Mouse (Mus musculus): ENCODE measurements around the gene Fam219a. TPM values are rescaled to one million over a fixed set of nuclear protein-coding genes. Genes with fewer than 3 reads are reported as not detected.

Fam219a gene
- total RNA-seq, 2 experiments from 2014 or later, result 0.26 to 3.2 TPM

- peak; percentile 82 for ATAC-seq (replicated peaks; ENCODE audit: poor library complexity, severe bottlenecking)
These were observed 14.2 kb downstream of the Fam219a start for GRCm38 (mm10) chr4:41554994-41555663.

- no peak for ATAC-seq (replicated peaks; ENCODE audit: poor library complexity, severe bottlenecking)
These were observed 16.2 kb downstream of the Fam219a start for GRCm38 (mm10) chr4:41553116-41553515.

GRCm38 (mm10) chr4:41552529-41552928, 16.8 kb downstream of the Fam219a start:
- ATAC-seq (replicated peaks; ENCODE audit: poor library complexity, severe bottlenecking), result peak; percentile 69

GRCm38 (mm10) chr4:41547086-41547485, 22.3 kb downstream of the Fam219a start:
- no peak for ATAC-seq (replicated peaks; ENCODE audit: poor library complexity, severe bottlenecking)

- peak; percentile 30; the same call in 1 of the 2 replicates for ATAC-seq (replicated peaks; ENCODE audit: poor library complexity, severe bottlenecking)
These were observed 23.4 kb downstream of the Fam219a start for GRCm38 (mm10) chr4:41545985-41546384.

- no peak for ATAC-seq (replicated peaks; ENCODE audit: poor library complexity, severe bottlenecking)
These were observed 27.2 kb downstream of the Fam219a start for GRCm38 (mm10) chr4:41542136-41542535.

GRCm38 (mm10) chr4:41534866-41535265, 34.5 kb downstream of the Fam219a start:
- no peak for ATAC-seq (replicated peaks; ENCODE audit: poor library complexity, severe bottlenecking)

GRCm38 (mm10) chr4:41532420-41532819, 36.9 kb downstream of the Fam219a start:
- ATAC-seq (replicated peaks; ENCODE audit: poor library complexity, severe bottlenecking), result 0 out of 2 replicates have a peak, but pooled peaks have one; percentile 53

GRCm38 (mm10) chr4:41527996-41528395, 41.3 kb downstream of the Fam219a start:
- ATAC-seq (replicated peaks; ENCODE audit: poor library complexity, severe bottlenecking), result no peak

- no peak for ATAC-seq (replicated peaks; ENCODE audit: poor library complexity, severe bottlenecking)
These were observed 42.3 kb downstream of the Fam219a start for GRCm38 (mm10) chr4:41527076-41527475.

- no peak for ATAC-seq (replicated peaks; ENCODE audit: poor library complexity, severe bottlenecking)
These were observed 42.8 kb downstream of the Fam219a start for GRCm38 (mm10) chr4:41526553-41526952.

GRCm38 (mm10) chr4:41524829-41525228, 44.5 kb downstream of the Fam219a start:
- no peak for ATAC-seq (replicated peaks; ENCODE audit: poor library complexity, severe bottlenecking)

- ATAC-seq (replicated peaks; ENCODE audit: poor library complexity, severe bottlenecking), result no peak
These were observed 45.5 kb downstream of the Fam219a start for GRCm38 (mm10) chr4:41523839-41524238.

GRCm38 (mm10) chr4:41522788-41523187, 46.5 kb downstream of the Fam219a start:
- peak; percentile 56 for ATAC-seq (replicated peaks; ENCODE audit: poor library complexity, severe bottlenecking)

- no peak for ATAC-seq (replicated peaks; ENCODE audit: poor library complexity, severe bottlenecking)
These were observed 47.2 kb downstream of the Fam219a start for GRCm38 (mm10) chr4:41522136-41522535.

GRCm38 (mm10) chr4:41520641-41521040, 48.7 kb downstream of the Fam219a start:
- ATAC-seq (replicated peaks; ENCODE audit: poor library complexity, severe bottlenecking), result no peak

GRCm38 (mm10) chr4:41519195-41519594, 50.1 kb downstream of the Fam219a start:
- ATAC-seq (replicated peaks; ENCODE audit: poor library complexity, severe bottlenecking), result no peak

- no peak for ATAC-seq (replicated peaks; ENCODE audit: poor library complexity, severe bottlenecking)
These were observed 51.0 kb downstream of the Fam219a start for GRCm38 (mm10) chr4:41518349-41518748.

- ATAC-seq (replicated peaks; ENCODE audit: poor library complexity, severe bottlenecking), result no peak
These were observed 52.1 kb downstream of the Fam219a start, which contains the start of gene 1110017D15Rik for GRCm38 (mm10) chr4:41517233-41517632. TSS of gene 1110017D15Rik (minus strand) at chr4:41517333.

GRCm38 (mm10) chr4:41513714-41514113, 55.6 kb downstream of the Fam219a start:
- ATAC-seq (replicated peaks; ENCODE audit: poor library complexity, severe bottlenecking), result no peak

- no peak for ATAC-seq (replicated peaks; ENCODE audit: poor library complexity, severe bottlenecking)
These were observed 56.0 kb downstream of the Fam219a start for GRCm38 (mm10) chr4:41513309-41513708.

- ATAC-seq (replicated peaks; ENCODE audit: poor library complexity, severe bottlenecking), result no peak
These were observed 61.3 kb downstream of the Fam219a start for GRCm38 (mm10) chr4:41507998-41508397.

Data from granulocyte monocyte progenitor cell, adult 5-6 weeks (primary cell).